Mouse (Mus musculus): Measurements from ENCODE around the gene Jph3. TPM values are rescaled to one million over a fixed set of nuclear protein-coding genes. Genes with fewer than 3 reads are reported as not detected.

Gene Jph3
- polyA plus RNA-seq, 1 experiment from 2014 or later, result 27.4 TPM

- H3K27ac ChIP-seq, result no peak overlapping the region
- peaks cover 39% of the 10 kb centered on the region for H3K36me3 ChIP-seq (replicated peaks)
- no peaks in the 10 kb centered on the region for H3K4me1 ChIP-seq
- H3K27me3 ChIP-seq, result no peaks in the 10 kb centered on the region
- no peaks in the 10 kb centered on the region for H3K9me3 ChIP-seq
- no peak overlapping the region for H3K4me2 ChIP-seq
- WGBS, result 91% methylated on average over 9 of the region's 9 CpGs
- H3K4me3 ChIP-seq (replicated peaks), result no peak overlapping the region
- no peak overlapping the region for H3K9ac ChIP-seq
- ATAC-seq (ENCODE audit: low FRiP score), result no peak
Measured at GRCm38 (mm10) chr8:121821770-121822169, 92.3 kb downstream of the Jph3 start.

DNA sequence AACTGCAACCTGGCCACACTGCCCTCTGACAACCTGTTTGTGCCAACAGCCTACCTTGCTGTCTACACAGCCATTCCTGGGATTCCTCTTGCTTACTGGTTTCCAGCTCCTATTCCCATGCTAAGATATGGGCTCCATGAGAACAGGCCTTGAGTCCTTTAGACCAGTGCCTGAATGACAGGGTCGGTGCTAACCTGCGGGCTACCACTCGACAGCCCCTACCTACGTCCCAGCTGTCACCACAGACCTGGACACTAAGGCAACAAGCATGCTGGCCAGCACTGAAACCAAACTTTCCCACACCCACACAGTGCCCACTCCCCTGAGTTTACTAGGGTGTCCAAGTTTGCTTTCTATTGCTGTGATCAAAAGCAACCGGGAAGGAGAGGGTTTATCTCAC lies 98.3 kb downstream of the Jph3 start:
- Histone ChIP-seq H3K9ac (no peak overlapping the region), H3K4me2 (peak overlapping the region; percentile 93), H3K27me3 (0 out of 2 replicates have a peak, but pooled peaks cover 2% of the 10 kb centered on the region), H3K9me3 (no peaks in the 10 kb centered on the region), H3K36me3 (replicated peaks) (no peaks in the 10 kb centered on the region), H3K4me3 (replicated peaks) (no peak overlapping the region), H3K4me1 (peaks cover 12% of the 10 kb centered on the region), H3K27ac (no peak overlapping the region)
- WGBS, result 96% methylated on average over 5 of the region's 5 CpGs
- ATAC-seq (ENCODE audit: low FRiP score), result no peak

DNA sequence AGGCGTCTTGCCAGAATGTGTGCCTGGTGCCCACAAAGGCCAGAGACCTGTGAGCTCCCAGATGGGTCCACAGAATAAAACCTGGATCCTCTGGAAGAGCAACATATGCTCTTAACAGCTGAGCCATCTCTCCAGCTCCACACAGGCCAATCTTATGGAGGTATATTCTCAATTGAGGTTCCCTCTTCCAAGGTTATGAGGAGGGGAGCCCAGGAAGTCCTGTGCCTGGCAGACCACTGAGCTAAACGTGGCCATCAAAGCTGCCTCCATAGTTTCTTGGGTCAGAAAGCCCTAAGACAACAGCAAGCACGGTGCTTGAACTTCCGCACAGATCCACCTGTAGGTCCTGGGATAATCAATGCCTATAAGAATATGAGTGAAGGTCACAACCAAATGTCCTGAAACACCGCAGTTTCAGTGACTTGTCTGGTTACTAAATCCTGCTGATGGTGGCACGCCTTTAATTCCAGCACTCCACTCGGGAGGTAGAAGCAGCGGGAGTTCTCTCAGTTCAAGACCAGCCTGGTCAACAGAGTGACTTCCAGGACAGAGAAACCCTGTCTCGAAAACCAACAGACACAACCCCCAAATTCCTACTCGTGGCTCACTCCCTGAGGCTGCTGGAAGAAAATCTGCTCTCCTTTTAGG lies 99.1 kb downstream of the Jph3 start:
- Histone ChIP-seq H3K4me2 (peak overlapping the region; percentile 93), H3K4me1 (peaks cover 12% of the 10 kb centered on the region), H3K9ac (peak overlapping the region; percentile 84), H3K27ac (peak overlapping the region; percentile 60; the same call in 1 of the 2 replicates), H3K27me3 (0 out of 2 replicates have a peak, but pooled peaks cover 2% of the 10 kb centered on the region), H3K9me3 (no peaks in the 10 kb centered on the region), H3K4me3 (replicated peaks) (peak overlapping the region; percentile 95), H3K36me3 (replicated peaks) (no peaks in the 10 kb centered on the region)
- no peak for ATAC-seq (ENCODE audit: low FRiP score)
- 34% methylated on average over 10 of the region's 10 CpGs for WGBS

DNA sequence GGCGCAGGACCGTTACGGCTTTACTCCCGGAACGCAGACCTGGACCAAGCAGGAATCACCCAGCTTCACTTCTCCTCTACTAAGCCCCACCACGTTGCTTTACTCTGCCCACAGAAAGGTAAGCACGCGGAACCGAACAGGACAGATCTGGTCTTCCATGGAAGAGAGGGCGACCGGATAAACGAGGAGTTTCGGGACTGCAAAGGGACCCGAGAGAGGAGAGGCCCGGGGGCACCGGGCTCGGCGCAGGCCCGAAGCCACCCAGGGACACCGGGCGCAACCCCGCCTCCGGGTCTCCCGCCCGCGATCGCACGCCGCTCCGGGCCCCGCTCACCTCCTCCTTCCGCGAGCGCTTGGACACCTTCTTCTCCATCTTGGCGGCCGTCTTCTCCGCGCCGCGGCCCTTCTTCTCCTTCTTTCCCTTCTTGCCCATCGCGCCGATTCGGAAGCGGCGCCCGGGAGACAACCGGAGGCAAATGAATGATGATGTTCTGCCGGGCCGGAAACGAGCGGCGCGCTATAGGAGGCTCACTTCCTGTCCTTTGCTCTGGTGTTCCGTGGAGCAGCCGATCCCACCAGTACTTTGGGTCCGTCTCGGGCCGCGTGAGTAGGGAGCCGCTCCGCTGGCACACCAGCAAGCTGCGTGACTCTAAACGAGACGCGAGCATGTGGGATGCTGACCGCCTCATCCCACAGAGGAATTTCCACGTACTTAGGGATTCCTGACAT lies 99.8 kb downstream of the Jph3 start, which contains the start of gene Klhdc4:
Gene Klhdc4 (minus strand): TSS at position 522 of the 729 bp plus-strand sequence.
- Histone ChIP-seq H3K4me3 (replicated peaks) (peak within 1 kb of the TSS; percentile 95), H3K9ac (peak within 1 kb of the TSS; percentile 84), H3K9me3 (no peaks in the 10 kb centered on the region), H3K4me1 (peaks cover 12% of the 10 kb centered on the region), H3K36me3 (replicated peaks) (no peaks in the 10 kb centered on the region), H3K27me3 (0 out of 2 replicates have a peak, but pooled peaks cover 2% of the 10 kb centered on the region), H3K4me2 (peak within 1 kb of the TSS; percentile 93), H3K27ac (peak within 1 kb of the TSS; percentile 60; the same call in 1 of the 2 replicates)
- peak; percentile 97 for ATAC-seq (ENCODE audit: low FRiP score)
- under 1% methylated on average over 66 of the region's 68 CpGs for WGBS

DNA sequence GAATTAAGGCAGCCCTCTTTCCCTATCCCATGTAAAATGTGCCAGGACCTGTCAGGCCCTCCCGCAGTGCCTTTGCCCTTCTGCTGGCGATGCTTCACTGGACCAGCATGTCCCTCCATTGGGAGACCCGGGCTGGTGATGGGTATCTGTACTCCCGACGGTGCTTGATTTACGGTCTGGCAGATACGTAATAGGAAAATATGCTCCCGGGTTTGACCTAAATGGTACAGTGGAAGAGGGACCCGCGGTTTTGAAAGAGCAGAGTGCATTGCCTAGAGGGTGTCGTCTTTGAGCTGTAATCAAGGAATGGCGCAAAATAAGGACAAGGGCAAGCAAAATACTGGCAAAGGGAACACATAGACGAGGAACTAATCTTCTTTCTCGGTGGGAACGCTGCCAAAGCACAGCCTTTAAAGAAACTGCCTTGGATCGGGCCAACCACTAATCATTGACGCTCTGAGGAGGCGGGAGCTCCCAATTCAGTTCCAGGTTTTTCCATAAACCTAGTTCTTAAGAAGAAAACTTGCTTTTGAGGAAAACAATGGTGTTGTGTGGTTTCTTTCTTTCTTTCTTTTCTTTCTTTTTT lies 100.4 kb downstream of the Jph3 start:
- Histone ChIP-seq H3K27ac (peak overlapping the region; percentile 60; the same call in 1 of the 2 replicates), H3K4me2 (peak overlapping the region; percentile 93), H3K4me1 (peaks cover 12% of the 10 kb centered on the region), H3K27me3 (0 out of 2 replicates have a peak, but pooled peaks cover 2% of the 10 kb centered on the region), H3K4me3 (replicated peaks) (peak overlapping the region; percentile 95), H3K9me3 (no peaks in the 10 kb centered on the region), H3K36me3 (replicated peaks) (no peaks in the 10 kb centered on the region), H3K9ac (peak overlapping the region; percentile 84)
- ATAC-seq (ENCODE audit: low FRiP score), result peak; percentile 75; the same call in 1 of the 2 replicates
- 19% methylated on average over 18 of the region's 18 CpGs for WGBS

DNA sequence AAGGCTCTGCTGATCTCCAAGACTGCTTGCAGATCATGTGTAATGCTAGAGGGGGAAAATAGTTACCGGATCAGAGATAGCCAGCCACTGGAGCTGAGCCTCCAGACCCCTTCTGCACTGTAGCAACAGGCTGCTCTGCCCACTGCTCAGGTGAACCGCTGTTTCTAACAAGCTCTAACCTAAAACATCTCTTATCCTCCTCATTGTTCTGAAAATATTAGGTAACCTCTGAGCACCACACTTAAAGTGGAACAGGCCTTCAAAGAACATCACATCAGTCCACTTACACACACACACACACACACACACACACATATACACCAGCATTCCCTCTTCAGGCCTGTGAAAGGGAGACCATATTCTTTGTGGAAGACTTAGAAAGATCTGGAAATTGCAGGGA lies 102.6 kb downstream of the Jph3 start:
- H3K4me1 ChIP-seq, result peaks cover 12% of the 10 kb centered on the region
- no peak overlapping the region for H3K4me3 ChIP-seq (replicated peaks)
- no peak overlapping the region for H3K27ac ChIP-seq
- H3K27me3 ChIP-seq, result 0 out of 2 replicates have a peak, but pooled peaks cover 2% of the 10 kb centered on the region
- 80% methylated on average over 2 of the region's 2 CpGs for WGBS
- ATAC-seq (ENCODE audit: low FRiP score), result peak; percentile 30; the same call in 1 of the 2 replicates
- no peak overlapping the region for H3K4me2 ChIP-seq
- H3K9ac ChIP-seq, result no peak overlapping the region
- no peaks in the 10 kb centered on the region for H3K9me3 ChIP-seq
- no peaks in the 10 kb centered on the region for H3K36me3 ChIP-seq (replicated peaks)

- Histone ChIP-seq H3K9ac (no peak overlapping the region), H3K27ac (no peak overlapping the region), H3K27me3 (0 out of 2 replicates have a peak, but pooled peaks cover 2% of the 10 kb centered on the region), H3K4me1 (peaks cover 12% of the 10 kb centered on the region), H3K4me2 (no peak overlapping the region), H3K9me3 (no peaks in the 10 kb centered on the region), H3K4me3 (replicated peaks) (no peak overlapping the region), H3K36me3 (replicated peaks) (no peaks in the 10 kb centered on the region)
- WGBS, result 15% methylated on average over 6 of the region's 6 CpGs
- 0 out of 2 replicates have a peak, but pooled peaks have one; percentile 44 for ATAC-seq (ENCODE audit: low FRiP score)
Measured at GRCm38 (mm10) chr8:121832503-121832902, 103.1 kb downstream of the Jph3 start.

DNA sequence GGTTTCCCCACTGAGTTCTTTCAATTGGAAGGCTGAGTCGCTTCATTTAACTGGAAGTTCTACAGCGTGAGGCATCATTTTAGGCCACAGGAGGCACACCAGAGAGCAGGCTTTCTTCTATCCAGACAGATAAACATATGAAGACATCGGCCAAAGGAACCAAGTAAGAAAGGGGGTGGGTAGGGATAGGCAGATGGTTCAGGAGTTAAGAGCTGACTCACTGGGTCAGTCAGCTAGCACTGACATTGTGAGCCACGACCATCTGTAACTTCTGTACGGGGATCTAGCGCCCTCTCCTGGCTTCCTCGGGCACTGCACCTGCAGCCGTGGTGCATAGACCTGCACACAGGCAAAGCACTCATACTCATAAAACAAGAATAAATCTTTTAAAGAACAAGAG lies 111.8 kb downstream of the Jph3 start:
- 0 out of 2 replicates have a peak, but pooled peaks have one; percentile 39 for ATAC-seq (ENCODE audit: low FRiP score)
- Histone ChIP-seq H3K27me3 (no peaks in the 10 kb centered on the region), H3K4me3 (replicated peaks) (no peak overlapping the region), H3K9ac (no peak overlapping the region), H3K9me3 (no peaks in the 10 kb centered on the region), H3K4me2 (no peak overlapping the region), H3K36me3 (replicated peaks) (peaks cover 5% of the 10 kb centered on the region; the same call in 1 of the 2 replicates), H3K27ac (peak overlapping the region; percentile 26; the same call in 1 of the 2 replicates), H3K4me1 (0 out of 2 replicates have a peak, but pooled peaks cover 2% of the 10 kb centered on the region)
- WGBS, result 46% methylated on average over 8 of the region's 8 CpGs

DNA sequence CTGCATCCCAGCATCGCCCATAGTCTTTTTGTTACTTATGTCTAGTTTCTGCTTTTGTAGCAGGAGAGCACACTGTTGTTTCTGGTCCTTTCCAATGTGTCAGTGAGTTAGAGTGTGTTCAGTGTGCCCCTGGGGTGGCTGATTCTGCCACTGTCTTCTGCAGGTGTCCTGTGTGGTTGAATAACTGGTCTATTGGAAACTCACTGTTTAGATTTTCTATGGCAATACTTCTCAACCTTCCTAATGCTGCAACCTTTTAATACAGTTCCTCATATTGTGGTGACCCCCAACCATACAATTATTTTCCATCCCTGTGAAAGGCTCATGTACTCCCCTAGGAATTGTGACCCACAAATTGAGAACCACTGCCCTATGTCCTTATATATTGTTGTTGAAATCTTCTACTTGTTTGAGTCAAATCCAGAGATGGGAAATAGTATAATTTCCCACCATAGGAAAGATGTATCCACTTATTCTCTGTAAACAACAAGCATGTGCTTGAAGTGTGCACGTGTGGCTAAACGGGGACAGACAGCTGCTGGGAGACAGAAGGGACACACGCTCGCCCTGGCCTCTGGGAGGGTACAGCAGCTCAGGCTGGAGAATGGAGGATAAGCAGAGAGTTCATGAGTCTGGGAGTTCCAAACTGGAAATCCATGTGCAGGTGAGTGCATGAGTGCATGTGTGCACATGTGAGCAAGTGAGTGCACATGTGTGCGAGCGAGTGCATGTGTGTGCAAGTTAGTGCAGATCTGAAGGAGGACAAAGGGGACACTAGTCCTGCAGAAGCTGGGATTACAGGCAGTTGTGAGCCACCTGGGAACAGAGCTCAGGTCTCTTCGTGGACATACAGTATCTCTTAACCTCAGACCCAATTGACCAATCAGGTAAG lies 112.9 kb downstream of the Jph3 start:
- Histone ChIP-seq H3K4me2 (no peak overlapping the region), H3K4me3 (replicated peaks) (no peak overlapping the region), H3K36me3 (replicated peaks) (peaks cover 5% of the 10 kb centered on the region; the same call in 1 of the 2 replicates), H3K27ac (no peak overlapping the region), H3K4me1 (0 out of 2 replicates have a peak, but pooled peaks cover 2% of the 10 kb centered on the region), H3K9ac (no peak overlapping the region), H3K9me3 (no peaks in the 10 kb centered on the region), H3K27me3 (no peaks in the 10 kb centered on the region)
- WGBS, result 90% methylated on average over 8 of the region's 8 CpGs
- ATAC-seq (ENCODE audit: low FRiP score), result no peak

GRCm38 (mm10) chr8:121843184-121843733 lies 113.8 kb downstream of the Jph3 start:
- H3K36me3 ChIP-seq (replicated peaks), result peaks cover 5% of the 10 kb centered on the region; the same call in 1 of the 2 replicates
- 70% methylated on average over 3 of the region's 3 CpGs for WGBS
- no peak overlapping the region for H3K4me3 ChIP-seq (replicated peaks)
- no peak for ATAC-seq (ENCODE audit: low FRiP score)
- no peak overlapping the region for H3K27ac ChIP-seq
- H3K4me1 ChIP-seq, result 0 out of 2 replicates have a peak, but pooled peaks cover 2% of the 10 kb centered on the region
- H3K9ac ChIP-seq, result no peak overlapping the region
- H3K9me3 ChIP-seq, result no peaks in the 10 kb centered on the region
- H3K27me3 ChIP-seq, result no peaks in the 10 kb centered on the region
- H3K4me2 ChIP-seq, result no peak overlapping the region

Measured in forebrain, embryonic 12.5 days (tissue).